Mouse (Mus musculus) intestine, postnatal 0 days (tissue): ENCODE measurements at regions not wholly inside any gene's neighbourhood (a gene's known extent, or its start where the extent isn't known, plus 50 kb on each side); places are given as distances from the start of the nearest gene placed in this dataset.

ENCODE experiments used
- ATAC-seq: fragments of 200-750 bp; cut with Nextera tagmentation; 2 replicates; pipeline ENCODE4 v1.8.0; 2017; ENCODE audit warnings: mild to moderate bottlenecking, moderate TSS enrichment, moderate library complexity
- H3K27ac ChIP-seq: fragments of 300-500 bp; sonication (generic); 2 replicates; pipeline ENCODE4 v1.5.1; 2014; ENCODE audit warnings: mild to moderate bottlenecking, low read depth, low read length, moderate library complexity
- H3K27me3 ChIP-seq: fragments of 300-500 bp; sonication (generic); replicated peaks from 2 replicates; pipeline ENCODE4 v1.6.1; 2014; ENCODE audit warnings: low read length, mixed read lengths; ENCODE audit not compliant: control insufficient read depth, insufficient read depth
- H3K36me3 ChIP-seq: fragments of 300-500 bp; sonication (generic); 2 replicates; pipeline ENCODE4 v1.6.1; 2014; ENCODE audit warnings: mild to moderate bottlenecking, moderate library complexity; ENCODE audit not compliant: control insufficient read depth, insufficient read depth
- H3K4me1 ChIP-seq: fragments of 300-500 bp; sonication (generic); replicated peaks from 2 replicates; pipeline ENCODE4 v1.6.1; 2014; ENCODE audit warnings: antibody characterized with exemption, low read length, mixed read lengths; ENCODE audit not compliant: control insufficient read depth, insufficient read depth
- H3K4me2 ChIP-seq: fragments of 300-500 bp; sonication (generic); replicated peaks from 2 replicates; pipeline ENCODE4 v1.6.1; 2014; ENCODE audit warnings: low read depth, mild to moderate bottlenecking, moderate library complexity
- H3K4me3 ChIP-seq: fragments of 300-500 bp; sonication (generic); 2 replicates; pipeline ENCODE4 v1.5.1; 2014; ENCODE audit warnings: low read depth, low read length
- H3K9ac ChIP-seq: fragments of 300-500 bp; sonication (generic); 2 replicates; pipeline ENCODE4 v1.6.1; 2014; ENCODE audit warnings: mild to moderate bottlenecking, low read depth, low read length
- H3K9me3 ChIP-seq: fragments of 300-500 bp; sonication (generic); 2 replicates; pipeline ENCODE4 v1.6.1; 2016; ENCODE audit warnings: mixed run types; ENCODE audit not compliant: control insufficient read depth
- CTCF ChIP-seq: sonication (generic); IDR thresholded peaks from 2 replicates; pipeline ENCODE4 v1.5.1; 2016; ENCODE audit warnings: low read depth, mild to moderate bottlenecking, control low read depth, antibody characterized with exemption, moderate library complexity
- WGBS: fragments of 180-500 bp; shearing (Covaris S2); extraction: QIAGEN DNeasy Blood & Tissue Kit; methylation state at CpG from one replicate; pipeline ENCODE4 v1.1.7; 2014; 5-methylcytosine and 5-hydroxymethylcytosine counted together

DNA sequence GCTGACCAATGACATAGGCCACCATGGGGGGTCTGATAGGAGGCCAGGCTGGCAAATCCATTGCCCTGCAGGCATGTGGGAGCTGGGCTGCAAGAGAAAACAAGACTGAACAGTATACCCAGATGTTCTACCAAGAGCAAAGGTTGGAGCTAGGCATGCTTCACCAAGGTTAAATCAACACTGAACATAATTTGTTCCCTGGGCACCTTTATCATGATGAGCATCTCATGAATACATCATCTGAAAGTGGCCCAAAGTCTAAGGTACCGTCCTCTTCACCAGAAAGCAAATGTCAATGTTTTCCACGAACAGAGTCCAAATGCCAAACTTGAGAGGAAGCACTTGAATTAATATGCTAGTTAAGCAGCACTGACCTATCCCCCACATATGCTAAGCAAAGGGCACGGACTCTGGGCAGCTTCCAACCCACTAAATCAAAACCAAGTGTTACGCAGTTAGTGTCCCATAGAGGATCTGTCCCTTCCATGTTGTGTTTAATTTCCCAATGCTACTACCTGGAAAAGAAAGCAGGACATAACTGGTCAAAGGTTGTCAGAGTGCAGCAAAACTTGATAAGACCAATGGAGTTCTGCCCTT, 190.3 kb upstream of the Onecut1 start:
- Histone ChIP-seq H3K36me3 (no peaks in the 10 kb centered on the region), H3K4me2 (no peak overlapping the region), H3K4me1 (no peaks in the 10 kb centered on the region), H3K9ac (no peak overlapping the region), H3K27me3 (no peaks in the 10 kb centered on the region), H3K9me3 (no peaks in the 10 kb centered on the region), H3K27ac (no peak overlapping the region), H3K4me3 (no peak overlapping the region)
- no peak for ATAC-seq
- TF ChIP-seq CTCF: no peak
- 87% methylated on average over 4 of the region's 4 CpGs for WGBS

DNA sequence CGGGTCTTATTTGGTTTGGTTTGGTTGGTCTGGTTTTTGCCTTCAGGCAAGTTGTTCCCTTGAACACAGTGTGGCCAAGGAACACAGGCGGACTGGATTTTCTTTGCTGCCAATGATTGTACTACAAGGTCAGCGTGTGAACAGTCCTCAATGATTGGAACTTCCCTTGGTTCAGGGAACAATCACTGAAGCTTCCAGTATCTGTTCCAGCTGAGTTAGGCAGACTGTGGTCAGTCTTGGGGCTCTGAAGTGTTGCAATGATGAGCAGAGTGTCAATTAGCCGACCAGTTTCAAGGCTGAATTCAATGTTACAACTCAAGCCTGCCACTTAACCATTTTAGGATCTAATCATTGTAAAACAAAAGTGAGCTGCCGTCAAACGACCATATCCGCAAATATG, 189.5 kb upstream of the Onecut1 start:
- no peaks in the 10 kb centered on the region for H3K9me3 ChIP-seq
- no peak overlapping the region for H3K27ac ChIP-seq
- 79% methylated on average over 7 of the region's 7 CpGs for WGBS
- H3K27me3 ChIP-seq: no peaks in the 10 kb centered on the region
- no peaks in the 10 kb centered on the region for H3K4me1 ChIP-seq
- H3K4me2 ChIP-seq: no peak overlapping the region
- ATAC-seq: no peak
- no peaks in the 10 kb centered on the region for H3K36me3 ChIP-seq
- H3K9ac ChIP-seq: no peak overlapping the region
- no peak overlapping the region for H3K4me3 ChIP-seq
- no peak for TF ChIP-seq CTCF

DNA sequence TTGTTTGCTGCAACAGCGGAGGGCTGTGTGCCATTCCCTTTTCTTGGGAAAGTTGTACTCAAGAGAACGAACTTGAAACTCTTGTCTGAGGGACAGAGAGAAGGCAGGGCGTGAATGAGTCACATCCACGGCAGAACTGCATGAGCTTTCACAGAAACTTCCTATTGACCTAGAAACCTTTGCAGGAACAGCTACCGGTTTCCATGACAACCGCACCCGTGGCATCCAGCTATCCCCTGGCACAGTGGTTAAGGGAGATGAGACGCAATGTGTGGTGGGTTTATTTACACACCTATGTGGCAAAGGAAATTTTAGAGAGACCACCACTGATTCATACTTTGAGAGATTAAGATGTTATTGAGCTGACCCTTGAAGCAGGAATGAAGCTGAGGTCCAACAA, 163.5 kb upstream of the Onecut1 start:
- H3K4me3 ChIP-seq: no peak overlapping the region
- H3K27ac ChIP-seq: no peak overlapping the region
- H3K27me3 ChIP-seq: no peaks in the 10 kb centered on the region
- TF ChIP-seq CTCF: no peak
- WGBS: 68% methylated on average over 8 of the region's 8 CpGs
- H3K4me1 ChIP-seq: no peaks in the 10 kb centered on the region
- H3K4me2 ChIP-seq: no peak overlapping the region
- no peak overlapping the region for H3K9ac ChIP-seq
- H3K9me3 ChIP-seq: no peaks in the 10 kb centered on the region
- no peak for ATAC-seq
- no peaks in the 10 kb centered on the region for H3K36me3 ChIP-seq

DNA sequence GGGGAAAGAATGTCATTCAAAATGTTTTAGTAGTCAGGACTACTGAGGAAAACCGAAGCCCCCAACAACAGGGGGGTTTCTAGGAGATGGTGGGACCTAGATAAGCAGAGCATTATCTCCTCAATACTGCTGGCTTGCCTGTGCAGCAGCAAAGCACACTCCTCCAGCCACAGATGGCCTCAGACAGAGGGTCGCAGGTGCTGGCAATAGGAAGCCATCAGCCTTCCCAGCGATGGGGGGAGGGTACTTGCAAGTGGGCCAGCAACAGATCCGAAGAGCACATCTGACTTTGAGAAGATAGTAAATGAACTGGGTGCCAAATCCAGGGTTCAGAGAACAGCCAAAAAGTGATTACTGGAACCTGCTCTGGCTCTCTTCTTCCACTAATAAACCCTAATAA, 156.0 kb upstream of the Onecut1 start:
- H3K4me3 ChIP-seq: no peak overlapping the region
- ATAC-seq: no peak
- no peaks in the 10 kb centered on the region for H3K27me3 ChIP-seq
- H3K27ac ChIP-seq: no peak overlapping the region
- H3K4me2 ChIP-seq: no peak overlapping the region
- H3K9ac ChIP-seq: no peak overlapping the region
- H3K4me1 ChIP-seq: no peaks in the 10 kb centered on the region
- WGBS: 23% methylated on average over 4 of the region's 4 CpGs
- TF ChIP-seq CTCF: no peak
- no peaks in the 10 kb centered on the region for H3K36me3 ChIP-seq
- H3K9me3 ChIP-seq: no peaks in the 10 kb centered on the region

DNA sequence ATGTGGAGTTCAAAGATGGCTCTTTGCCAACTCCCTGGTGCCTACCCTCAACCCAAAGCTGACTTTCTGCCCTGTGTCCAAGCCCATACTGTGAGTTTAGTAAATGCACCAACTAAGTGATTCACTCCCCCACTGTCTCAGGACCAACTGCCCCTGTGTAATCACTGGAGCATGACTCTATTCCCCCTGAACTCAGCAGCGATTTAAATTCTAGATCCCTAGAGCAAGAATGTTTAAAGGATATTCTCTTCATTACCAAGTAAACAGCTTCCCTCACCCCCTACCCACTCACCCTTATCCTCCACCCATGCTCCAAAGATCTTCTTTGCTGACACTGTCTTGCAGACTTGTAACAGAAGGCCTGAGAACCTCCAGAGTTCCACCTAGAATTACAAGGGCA, 154.1 kb upstream of the Onecut1 start:
- no peak for TF ChIP-seq CTCF
- 73% methylated on average over 1 of the region's 1 CpGs for WGBS
- H3K4me3 ChIP-seq: no peak overlapping the region

DNA sequence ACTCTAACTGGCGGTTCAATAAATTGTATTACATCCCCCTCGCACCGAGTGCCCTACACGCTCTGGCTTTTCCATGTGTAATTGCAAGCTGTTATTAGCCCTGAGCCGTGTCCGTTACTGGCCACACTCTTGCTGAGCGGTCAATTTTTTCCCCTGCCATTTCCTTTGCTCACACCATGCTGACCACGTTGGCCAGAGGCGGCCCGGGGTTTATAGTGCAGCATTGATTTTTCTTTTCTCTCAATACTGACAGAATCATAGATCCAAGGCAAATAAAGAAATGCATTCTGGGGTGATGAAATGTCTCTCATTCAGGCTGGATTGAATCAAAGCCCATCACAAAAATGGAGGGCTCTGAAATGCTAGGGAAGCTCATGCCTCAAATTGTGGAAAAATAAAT, 150.0 kb upstream of the Onecut1 start:
- ATAC-seq: no peak
- H3K4me2 ChIP-seq: no peak overlapping the region
- H3K4me1 ChIP-seq: no peaks in the 10 kb centered on the region
- no peak overlapping the region for H3K9ac ChIP-seq
- H3K9me3 ChIP-seq: no peaks in the 10 kb centered on the region
- H3K27me3 ChIP-seq: no peaks in the 10 kb centered on the region
- H3K36me3 ChIP-seq: no peaks in the 10 kb centered on the region
- 83% methylated on average over 10 of the region's 10 CpGs for WGBS
- H3K27ac ChIP-seq: no peak overlapping the region
- no peak for TF ChIP-seq CTCF
- no peak overlapping the region for H3K4me3 ChIP-seq

More for the DNA sequence above, 154.1 kb upstream of the Onecut1 start:
- H3K27me3 ChIP-seq: no peaks in the 10 kb centered on the region
- H3K9me3 ChIP-seq: no peaks in the 10 kb centered on the region
- H3K27ac ChIP-seq: no peak overlapping the region
- no peaks in the 10 kb centered on the region for H3K36me3 ChIP-seq
- no peaks in the 10 kb centered on the region for H3K4me1 ChIP-seq
- no peak overlapping the region for H3K4me2 ChIP-seq
- H3K9ac ChIP-seq: no peak overlapping the region
- no peak for ATAC-seq

DNA sequence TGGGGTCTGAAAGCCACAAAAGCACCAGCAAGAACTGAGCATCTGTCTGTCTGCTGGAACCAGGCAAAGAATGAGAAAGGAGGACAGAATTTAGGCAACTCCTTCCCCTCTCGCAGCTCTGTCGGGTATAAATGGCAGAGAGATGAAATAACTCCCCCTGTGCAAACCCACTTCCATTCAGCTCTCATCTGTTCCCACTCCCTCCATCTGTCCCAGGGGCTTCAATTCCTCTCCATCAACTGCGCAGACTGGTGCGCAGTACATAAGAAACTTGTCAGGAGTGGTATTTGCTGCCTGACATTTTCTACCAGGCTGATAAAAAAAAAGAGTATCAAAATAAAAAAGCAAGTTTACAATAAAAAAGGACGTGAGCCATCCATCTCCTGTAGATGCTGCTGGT, 129.3 kb upstream of the Onecut1 start:
- Histone ChIP-seq H3K4me2 (no peak overlapping the region), H3K4me1 (no peaks in the 10 kb centered on the region), H3K36me3 (no peaks in the 10 kb centered on the region), H3K9ac (no peak overlapping the region), H3K27me3 (no peaks in the 10 kb centered on the region), H3K4me3 (no peak overlapping the region), H3K27ac (no peak overlapping the region), H3K9me3 (no peaks in the 10 kb centered on the region)
- WGBS: 83% methylated on average over 5 of the region's 5 CpGs
- TF ChIP-seq CTCF: no peak
- ATAC-seq: no peak
